Mouse (Mus musculus) layer of hippocampus, adult 9-11 months (tissue): Measurements from ENCODE around the gene Gcnt2.

Experiments used
- DNase-seq: peaks from one replicate; pipeline ENCODE4 v3.0.0; 2022

The Gcnt2 gene

DNA sequence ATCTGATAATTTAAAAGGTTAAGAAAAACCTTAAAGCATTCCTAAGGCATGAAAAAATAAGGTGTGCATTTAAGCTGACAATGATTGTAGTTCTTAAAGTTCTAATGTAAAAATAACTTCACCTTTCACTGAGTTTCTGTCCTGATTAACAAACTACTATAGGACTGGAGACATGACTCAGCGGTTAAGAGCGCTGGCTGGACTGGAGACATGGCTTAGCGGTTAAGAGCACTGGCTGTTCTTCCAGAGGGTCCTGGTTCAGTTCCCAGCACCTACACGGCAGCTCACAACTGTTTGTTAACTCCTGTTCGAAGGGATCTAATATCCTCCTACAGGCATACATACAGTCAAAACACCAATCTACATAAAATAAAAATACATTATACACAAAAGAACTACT lies 142.4 kb downstream of the Gcnt2 start:
- no peak for DNase-seq

DNA sequence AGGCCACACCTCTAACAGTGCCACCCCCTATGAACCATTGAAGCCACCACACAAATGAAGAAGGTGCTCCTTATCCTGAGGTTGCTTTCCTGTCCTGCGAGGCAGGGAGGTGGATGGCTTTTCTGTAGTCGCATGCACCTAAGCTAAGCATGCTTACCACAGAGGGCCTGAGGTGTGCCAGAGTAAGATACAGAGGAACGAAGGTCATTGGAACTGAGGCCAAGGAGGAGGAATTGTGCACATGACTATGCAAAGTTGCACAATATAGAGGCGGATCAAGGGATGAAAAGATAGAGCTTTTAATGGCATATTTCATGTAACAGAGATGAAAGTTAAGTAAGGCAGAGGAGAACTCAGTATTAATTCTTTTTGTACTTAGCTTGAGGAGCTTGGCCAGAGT lies 146.7 kb downstream of the Gcnt2 start:
- DNase-seq = no peak

DNA sequence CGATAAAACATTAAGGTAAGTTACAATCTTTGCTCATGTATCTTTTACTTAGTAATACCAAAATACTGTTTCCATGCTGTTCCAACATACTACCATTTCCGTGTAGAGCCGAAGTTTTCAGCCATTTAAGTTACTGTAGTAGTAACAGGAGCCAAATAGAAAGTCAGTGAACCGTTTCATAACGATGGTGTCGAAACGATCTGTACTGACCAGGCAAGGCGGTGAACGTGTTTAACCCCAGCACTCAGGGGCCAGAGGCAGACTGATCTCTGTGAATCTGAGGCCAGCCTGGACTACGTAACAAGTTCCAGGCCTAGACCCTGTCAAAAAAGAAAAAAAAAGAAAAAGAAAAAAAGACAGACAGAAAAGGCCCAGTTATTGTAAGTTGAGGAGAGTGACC lies 148.7 kb downstream of the Gcnt2 start:
- no peak for DNase-seq

DNA sequence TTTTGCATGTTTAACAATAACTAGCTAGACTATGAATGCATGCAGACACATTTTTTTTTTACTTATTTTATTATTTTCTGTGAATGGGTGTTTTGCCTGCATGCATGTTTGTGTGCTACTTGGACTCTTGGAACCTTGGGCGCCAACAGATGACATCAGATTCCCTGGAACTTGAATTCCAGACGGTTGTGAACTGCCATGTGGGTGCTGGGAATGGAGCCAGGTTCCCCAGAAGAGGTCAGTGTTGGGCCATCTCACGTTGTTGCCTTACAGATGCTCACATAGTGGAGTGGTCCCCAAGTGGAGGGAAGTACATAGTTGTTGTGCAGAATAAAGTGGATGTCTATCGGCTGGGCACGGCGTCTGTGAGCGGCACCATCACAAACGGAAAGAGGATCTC lies 149.4 kb downstream of the Gcnt2 start:
- no peak for DNase-seq
